Mouse (Mus musculus) CH12.LX (cell line): ENCODE measurements around the gene Me1. TPM values are rescaled to one million over a fixed set of nuclear protein-coding genes. Genes with fewer than 3 reads are reported as not detected.

Experiments used
- DNase-seq: peaks from one replicate; pipeline ENCODE4 v3.0.0-alpha.2; 2013; ENCODE audit errors: extremely low read depth
- H3K27ac ChIP-seq: 2 replicates; pipeline ENCODE4 v1.5.1; 2012; ENCODE audit warnings: low read depth, mild to moderate bottlenecking, control low read depth, moderate library complexity; ENCODE audit not compliant: insufficient read depth
- H3K27me3 ChIP-seq: replicated peaks from 2 replicates; pipeline ENCODE3; 2012; ENCODE audit warnings: inconsistent platforms
- H3K36me3 ChIP-seq, 2 experiments: replicated peaks in 1 of 2; 2 replicates each; pipeline versions ENCODE3 to v1.6.1; 2012; ENCODE audit warnings: inconsistent platforms in 1 of 2, low read length in 1 of 2, mild to moderate bottlenecking in 1 of 2, mixed read lengths in 1 of 2, moderate library complexity in 1 of 2; ENCODE audit not compliant: control insufficient read depth in 1 of 2, insufficient read depth in 1 of 2
- H3K4me1 ChIP-seq, 2 experiments: 2 replicates each; pipeline ENCODE4 v1.6.1; 2012; ENCODE audit warnings: inconsistent platforms in 1 of 2, moderate library complexity in 1 of 2; ENCODE audit not compliant: insufficient read depth in 2 of 2, control insufficient read depth in 1 of 2
- H3K4me2 ChIP-seq: 2 replicates; pipeline ENCODE4 v1.6.1; 2012; ENCODE audit warnings: low read depth, mild to moderate bottlenecking, control low read depth; ENCODE audit not compliant: poor library complexity, insufficient read depth, severe bottlenecking
- H3K4me3 ChIP-seq, 3 experiments: fragments of 150-350 bp in 1 of 3; sonication (generic) in 1 of 3; replicated peaks in 1 of 3; 2 replicates each; pipeline versions ENCODE3 to v1.5.1; 2011 to 2012; ENCODE audit warnings: low read depth in 2 of 3, low read length in 2 of 3, mild to moderate bottlenecking in 2 of 3, moderate library complexity in 2 of 3, control low read depth in 1 of 3, improper control_type of control experiment in 1 of 3, inconsistent platforms in 1 of 3, mixed read lengths in 1 of 3; ENCODE audit not compliant: poor library complexity in 1 of 3
- H3K79me2 ChIP-seq: replicated peaks from 2 replicates; pipeline ENCODE4 v1.6.1; 2012; ENCODE audit warnings: mild to moderate bottlenecking, moderate library complexity; ENCODE audit not compliant: control insufficient read depth, poor library complexity, insufficient read depth, severe bottlenecking; ENCODE audit errors: extremely low read depth
- H3K9ac ChIP-seq: 2 replicates; pipeline ENCODE4 v1.6.1; 2012; ENCODE audit warnings: low read depth, mild to moderate bottlenecking, control low read depth, moderate library complexity; ENCODE audit not compliant: insufficient read depth
- H3K9me3 ChIP-seq: replicated peaks from 2 replicates; pipeline ENCODE3; 2012; ENCODE audit warnings: low read length, inconsistent platforms, mixed read lengths
- CHD1 ChIP-seq: IDR thresholded peaks from 2 replicates; pipeline ENCODE4 v1.6.1; 2012; ENCODE audit warnings: low read depth, low read length, improper control_type of control experiment, inconsistent platforms
- EP300 ChIP-seq: IDR thresholded peaks from 2 replicates; pipeline ENCODE4 v1.6.1; 2011; ENCODE audit warnings: low read length, improper control_type of control experiment
- ETS1 ChIP-seq: conservative IDR thresholded peaks from 2 replicates; pipeline ENCODE4 v1.6.1; 2012; ENCODE audit warnings: low read depth, mild to moderate bottlenecking, inconsistent platforms, low read length, improper control_type of control experiment, moderate library complexity
- GABPA ChIP-seq: IDR thresholded peaks from 2 replicates; pipeline ENCODE4 v1.6.1; 2012; ENCODE audit warnings: low read depth, low read length, improper control_type of control experiment, inconsistent platforms; ENCODE audit not compliant: insufficient replicate concordance
- HCFC1 ChIP-seq: IDR thresholded peaks from 2 replicates; pipeline ENCODE4 v1.6.1; 2012; ENCODE audit warnings: low read depth, mild to moderate bottlenecking, inconsistent platforms, low read length, improper control_type of control experiment
- JUN ChIP-seq: IDR thresholded peaks from 2 replicates; pipeline ENCODE4 v1.6.1; 2011; ENCODE audit warnings: low read depth, mild to moderate bottlenecking, low read length, improper control_type of control experiment, moderate library complexity; ENCODE audit not compliant: insufficient read depth
- JUND ChIP-seq: conservative IDR thresholded peaks from 2 replicates; pipeline ENCODE4 v1.6.1; 2011; ENCODE audit warnings: low read depth, low read length, improper control_type of control experiment
- KAT2A ChIP-seq: IDR thresholded peaks from 2 replicates; pipeline ENCODE4 v1.6.1; 2012; ENCODE audit warnings: low read length, improper control_type of control experiment, inconsistent platforms; ENCODE audit not compliant: insufficient replicate concordance
- MAFK ChIP-seq: IDR thresholded peaks from 2 replicates; pipeline ENCODE4 v1.6.1; 2011; ENCODE audit warnings: low read length, improper control_type of control experiment; ENCODE audit not compliant: insufficient replicate concordance
- MAX ChIP-seq: IDR thresholded peaks from 2 replicates; pipeline ENCODE4 v1.6.1; 2011; ENCODE audit warnings: low read length, improper control_type of control experiment
- MAZ ChIP-seq: IDR thresholded peaks from 2 replicates; pipeline ENCODE4 v1.6.1; 2012; ENCODE audit warnings: low read depth, mild to moderate bottlenecking, inconsistent platforms, low read length, improper control_type of control experiment, moderate library complexity
- MEF2A ChIP-seq: IDR thresholded peaks from 2 replicates; pipeline ENCODE4 v1.6.1; 2014; ENCODE audit warnings: low read depth, mild to moderate bottlenecking, inconsistent platforms, low read length, improper control_type of control experiment, borderline replicate concordance
- MXI1 ChIP-seq: IDR thresholded peaks from 2 replicates; pipeline ENCODE4 v1.6.1; 2011; ENCODE audit warnings: mild to moderate bottlenecking, low read depth, low read length, improper control_type of control experiment
- MYC ChIP-seq: IDR thresholded peaks from 2 replicates; pipeline ENCODE4 v1.6.1; 2011; ENCODE audit warnings: low read depth, mild to moderate bottlenecking, improper control_type of control experiment, low read length
- NELFE ChIP-seq: IDR thresholded peaks from 2 replicates; pipeline ENCODE4 v1.6.1; 2011; ENCODE audit warnings: low read depth, low read length, improper control_type of control experiment
- NRF1 ChIP-seq: IDR thresholded peaks from 2 replicates; pipeline ENCODE4 v1.6.1; 2014; ENCODE audit warnings: low read depth, mild to moderate bottlenecking, inconsistent platforms, low read length, improper control_type of control experiment, moderate library complexity
- PAX5 ChIP-seq: IDR thresholded peaks from 2 replicates; pipeline ENCODE4 v1.6.1; 2012; ENCODE audit warnings: low read length, inconsistent platforms, mixed read lengths
- POLR2A ChIP-seq: IDR thresholded peaks from 2 replicates; pipeline ENCODE4 v1.6.1; 2011; ENCODE audit warnings: low read depth, mild to moderate bottlenecking, improper control_type of control experiment, low read length
- POLR2AphosphoS2 ChIP-seq: IDR thresholded peaks from 2 replicates; pipeline ENCODE4 v1.6.1; 2011; ENCODE audit warnings: low read depth, low read length, improper control_type of control experiment
- RCOR1 ChIP-seq: conservative IDR thresholded peaks from 2 replicates; pipeline ENCODE4 v1.6.1; 2012; ENCODE audit warnings: low read depth, mild to moderate bottlenecking, inconsistent platforms, low read length, improper control_type of control experiment
- SIN3A ChIP-seq: IDR thresholded peaks from 2 replicates; pipeline ENCODE4 v1.6.1; 2012; ENCODE audit warnings: low read length, improper control_type of control experiment, inconsistent platforms
- SMC3 ChIP-seq: IDR thresholded peaks from 2 replicates; pipeline ENCODE4 v1.6.1; 2011; ENCODE audit warnings: low read depth, low read length, improper control_type of control experiment
- TBP ChIP-seq: conservative IDR thresholded peaks from 2 replicates; pipeline ENCODE4 v1.6.1; 2011; ENCODE audit warnings: low read depth, low read length, improper control_type of control experiment
- TCF12 ChIP-seq: IDR thresholded peaks from 2 replicates; pipeline ENCODE4 v1.6.1; 2014; ENCODE audit warnings: low read depth, mild to moderate bottlenecking, inconsistent platforms, low read length, improper control_type of control experiment
- USF2 ChIP-seq: conservative IDR thresholded peaks from 2 replicates; pipeline ENCODE4 v1.6.1; 2011; ENCODE audit warnings: low read depth, low read length, improper control_type of control experiment
- ZMIZ1 ChIP-seq: IDR thresholded peaks from 2 replicates; pipeline ENCODE4 v1.6.1; 2012; ENCODE audit warnings: low read depth, mild to moderate bottlenecking, inconsistent platforms, low read length, improper control_type of control experiment
- ZNF384 ChIP-seq: IDR thresholded peaks from 2 replicates; pipeline ENCODE4 v1.6.1; 2012; ENCODE audit warnings: low read depth, low read length, improper control_type of control experiment, inconsistent platforms
- dilution Hi-C: fragments of 300-500 bp; cut with MboI; formaldehyde crosslinking; loops from 2 replicates; pipeline ENCODE4 v1.14.3; 2020; ENCODE audit warnings: low sequenced_read_pairs; ENCODE audit not compliant: extremely low pct_unique_long_range_greater_than_20kb, extremely low pct_ligation_motif_present
- in situ Hi-C: fragments of 300-500 bp; cut with MboI; formaldehyde crosslinking; loops from 3 replicates; pipeline ENCODE4 v1.14.3; 2019; ENCODE audit warnings: low sequenced_read_pairs, low pct_ligation_motif_present, low pct_unique_long_range_greater_than_20kb, mixed read lengths
- polyA plus RNA-seq: library from polyadenylated mRNA; unstranded; fragments of >175 nt; gene quantifications from 2 replicates; pipeline ENCODE4 v1.2.1, GENCODE M21; 2012; ENCODE audit warnings: low read depth; ENCODE audit not compliant: insufficient read length
- total RNA-seq, 2 experiments: library from RNA; depleted of rRNA; stranded (reverse); fragments of 300-350 nt in 1 of 2; fragments of >200 nt in 1 of 2; gene quantifications; 2 replicates each; pipeline ENCODE4 v1.2.3; 2012 to 2014

The Me1 gene
- total and polyA plus RNA-seq, 3 experiments: 9.4 to 39.9 (median 16.7) TPM

GRCm38 (mm10) chr9:86701844-86702243 is 6.1 kb upstream of the Me1 start:
- no peak for DNase-seq
- H3K79me2 ChIP-seq: no peaks in the 10 kb centered on the region
- H3K4me1 ChIP-seq: peaks cover 3 to 4% of the 10 kb centered on the region in 2 experiments
- no peaks in the 10 kb centered on the region for H3K36me3 ChIP-seq
- no peak overlapping the region for H3K4me2 ChIP-seq
- H3K4me3 ChIP-seq: no peak overlapping the region
- H3K27ac ChIP-seq: no peak overlapping the region
- no peaks in the 10 kb centered on the region for H3K27me3 ChIP-seq
- no peak overlapping the region for H3K9ac ChIP-seq
- in situ Hi-C loops: no loop called here
- dilution Hi-C loops: no loop called here
- no peak for TF ChIP-seq MAX
- TF ChIP-seq MEF2A: no peak
- TF ChIP-seq POLR2AphosphoS2: no peak
- no peak for TF ChIP-seq SMC3
- no peak for TF ChIP-seq SIN3A
- TF ChIP-seq RCOR1: no peak
- TF ChIP-seq JUND: no peak
- TF ChIP-seq MYC: no peak
- TF ChIP-seq HCFC1: no peak
- no peak for TF ChIP-seq JUN
- no peak for TF ChIP-seq USF2
- no peak for TF ChIP-seq TCF12
- TF ChIP-seq MAFK: no peak
- no peak for TF ChIP-seq TBP
- no peak for TF ChIP-seq ETS1
- no peak for TF ChIP-seq ZMIZ1
- no peak for TF ChIP-seq ZNF384
- TF ChIP-seq PAX5: no peak
- TF ChIP-seq NRF1: no peak
- TF ChIP-seq, all 38 proteins: peak for 0
- H3K9me3 ChIP-seq: no peaks in the 10 kb centered on the region

- H3K9ac ChIP-seq: no peak overlapping the region
- no peak overlapping the region for H3K27ac ChIP-seq
- H3K4me1 ChIP-seq: peaks cover 3 to 5% of the 10 kb centered on the region in 2 experiments
- H3K27me3 ChIP-seq: no peaks in the 10 kb centered on the region
- dilution Hi-C loops: no loop called here
- TF ChIP-seq CHD1 (no peak), MAZ (no peak), ZMIZ1 (no peak), EP300 (no peak), GABPA (no peak), POLR2A (no peak), MXI1 (no peak), SIN3A (no peak), HCFC1 (no peak), KAT2A (no peak), JUND (no peak), NRF1 (no peak), PAX5 (no peak), NELFE (no peak)
- no peak for DNase-seq
- no peaks in the 10 kb centered on the region for H3K36me3 ChIP-seq
- H3K4me2 ChIP-seq: no peak overlapping the region
- in situ Hi-C loops: no loop called here
- no peaks in the 10 kb centered on the region for H3K9me3 ChIP-seq
- H3K79me2 ChIP-seq: no peaks in the 10 kb centered on the region
- no peak overlapping the region for H3K4me3 ChIP-seq
Observed at GRCm38 (mm10) chr9:86701264-86701663, 5.5 kb upstream of the Me1 start.
